Mouse (Mus musculus) small intestine, adult 2 months (tissue): ENCODE measurements around the gene Nans.

ENCODE experiments used
- CTCF ChIP-seq: fragments of 200-500 bp; IDR thresholded peaks from 2 replicates; pipeline ENCODE4 v1.5.1; 2012; ENCODE audit warnings: low read depth, mild to moderate bottlenecking, control low read depth, inconsistent platforms, low read length, moderate library complexity, mixed read lengths; ENCODE audit not compliant: insufficient replicate concordance, insufficient read length; ENCODE audit errors: extremely low read depth
- POLR2A ChIP-seq: fragments of 200-500 bp; IDR thresholded peaks from 2 replicates; pipeline ENCODE4 v1.6.1; 2012; ENCODE audit warnings: low read depth, mild to moderate bottlenecking, control low read depth, inconsistent platforms, low read length, moderate library complexity

DNA sequence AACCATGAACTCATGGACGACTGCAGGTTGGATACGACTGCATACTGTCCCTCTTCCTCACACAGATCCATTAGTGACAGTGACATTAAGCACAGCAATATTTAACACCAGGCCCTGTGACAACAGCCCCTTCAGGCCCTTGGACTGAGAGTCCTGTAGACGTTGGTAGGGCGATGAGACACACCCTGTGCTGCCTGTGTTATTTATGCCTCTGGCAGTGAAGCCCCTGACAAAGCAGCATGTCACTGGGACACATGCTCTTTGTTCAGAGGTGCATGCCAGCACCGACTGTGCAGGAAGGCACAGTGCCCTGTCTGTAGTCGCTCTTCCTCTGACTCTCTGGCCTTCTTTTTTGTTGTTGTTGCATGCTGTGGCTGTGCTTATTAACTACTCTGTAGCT is 40.2 kb upstream of the Nans start:
- TF ChIP-seq POLR2A (no peak), CTCF (no peak)
